Mouse (Mus musculus) embryonic facial prominence, embryonic 10.5 days (tissue): ENCODE data around the gene Tsc22d1. TPM values are rescaled to one million over a fixed set of nuclear protein-coding genes. Genes with fewer than 3 reads are reported as not detected.

Source experiments
- DNase-seq: peaks from one replicate; pipeline ENCODE4 v3.0.0-alpha.2; 2017; ENCODE audit warnings: low spot score
- H3K27ac ChIP-seq: fragments of 300-500 bp; sonication (generic); replicated peaks from 2 replicates; pipeline ENCODE4 v1.5.1; 2016; ENCODE audit warnings: mild to moderate bottlenecking
- H3K27me3 ChIP-seq: fragments of 300-500 bp; sonication (generic); replicated peaks from 2 replicates; pipeline ENCODE4 v1.6.1; 2016; ENCODE audit warnings: low read depth, mild to moderate bottlenecking; ENCODE audit not compliant: poor library complexity, severe bottlenecking
- H3K36me3 ChIP-seq: fragments of 300-500 bp; sonication (generic); replicated peaks from 2 replicates; pipeline ENCODE4 v1.6.1; 2016; ENCODE audit warnings: mild to moderate bottlenecking, moderate library complexity
- H3K4me1 ChIP-seq: fragments of 300-500 bp; sonication (generic); 2 replicates; pipeline ENCODE4 v1.6.1; 2016
- H3K4me3 ChIP-seq: fragments of 300-500 bp; sonication (generic); 2 replicates; pipeline ENCODE4 v1.5.1; 2016; ENCODE audit warnings: mild to moderate bottlenecking, moderate library complexity
- H3K9me3 ChIP-seq: fragments of 300-500 bp; sonication (generic); 2 replicates; pipeline ENCODE4 v1.6.1; 2016; ENCODE audit warnings: mild to moderate bottlenecking
- WGBS: fragments of 180-500 bp; shearing (Covaris S2); methylation state at CpG from one replicate; pipeline ENCODE4 v1.1.7; 2016; 5-methylcytosine and 5-hydroxymethylcytosine counted together
- polyA plus RNA-seq: library from polyadenylated mRNA; unstranded; fragments of >200 nt; fragmentation: Nextera tagmentation; extraction: Ambion mirVana; gene quantifications from 2 replicates; pipeline ENCODE4 v1.2.1, GENCODE M21; 2016

The Tsc22d1 gene
- polyA plus RNA-seq, 1 experiment from 2014 or later, result 325 TPM

GRCm38 (mm10) chr14:76498210-76498609, 83.4 kb downstream of the Tsc22d1 start:
- peaks cover 14% of the 10 kb centered on the region for H3K36me3 ChIP-seq
- H3K27ac ChIP-seq, result no peak overlapping the region
- 70% methylated on average over 7 of the region's 7 CpGs for WGBS

GRCm38 (mm10) chr14:76499492-76499891, 84.7 kb downstream of the Tsc22d1 start:
- Histone ChIP-seq H3K36me3 (peaks cover 1% of the 10 kb centered on the region; the same call in 1 of the 2 replicates), H3K4me1 (peaks cover 43% of the 10 kb centered on the region), H3K4me3 (no peak overlapping the region), H3K27me3 (no peaks in the 10 kb centered on the region), H3K27ac (no peak overlapping the region), H3K9me3 (no peaks in the 10 kb centered on the region)
- 85% methylated on average over 6 of the region's 6 CpGs for WGBS
- no peak for DNase-seq

More at GRCm38 (mm10) chr14:76498210-76498609, 83.4 kb downstream of the Tsc22d1 start:
- no peak overlapping the region for H3K4me3 ChIP-seq
- no peaks in the 10 kb centered on the region for H3K27me3 ChIP-seq
- peaks cover 39% of the 10 kb centered on the region for H3K4me1 ChIP-seq
- H3K9me3 ChIP-seq, result no peaks in the 10 kb centered on the region
- DNase-seq, result no peak

DNA sequence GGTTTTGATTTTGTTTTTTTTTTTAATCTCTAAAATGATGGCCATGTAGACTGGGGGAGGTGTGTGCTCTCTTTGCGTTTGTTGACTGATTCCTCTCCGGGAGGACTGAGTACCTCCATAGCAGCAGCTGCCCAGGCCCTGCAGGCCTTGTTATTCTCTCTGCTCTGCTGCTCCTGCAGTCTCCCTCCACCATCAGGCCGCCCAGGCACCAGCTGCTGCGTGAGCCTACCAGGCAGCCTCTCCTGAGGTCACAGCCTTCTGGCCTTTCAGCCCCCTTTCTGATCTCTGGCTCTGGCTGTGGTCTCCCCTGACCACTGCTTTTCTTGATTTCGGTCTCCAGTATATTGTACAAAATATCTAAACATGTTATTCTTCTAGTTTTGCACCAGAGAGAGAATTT, 85.3 kb downstream of the Tsc22d1 start:
- H3K9me3 ChIP-seq, result no peaks in the 10 kb centered on the region
- H3K4me1 ChIP-seq, result peaks cover 37% of the 10 kb centered on the region
- WGBS, result 23% methylated on average over 5 of the region's 5 CpGs
- H3K36me3 ChIP-seq, result no peaks in the 10 kb centered on the region
- DNase-seq, result peak; percentile 44
- H3K27me3 ChIP-seq, result no peaks in the 10 kb centered on the region
- H3K27ac ChIP-seq, result peak overlapping the region; percentile 57; the same call in 1 of the 2 replicates
- H3K4me3 ChIP-seq, result no peak overlapping the region

GRCm38 (mm10) chr14:76503231-76503851, 88.6 kb downstream of the Tsc22d1 start:
- Histone ChIP-seq H3K36me3 (peaks cover 22% of the 10 kb centered on the region), H3K4me3 (peak overlapping the region; percentile 86), H3K27ac (peak overlapping the region; percentile 100), H3K4me1 (peaks cover 43% of the 10 kb centered on the region), H3K9me3 (no peaks in the 10 kb centered on the region), H3K27me3 (no peaks in the 10 kb centered on the region)
- 9% methylated on average over 13 of the region's 13 CpGs for WGBS
- no peak for DNase-seq

DNA sequence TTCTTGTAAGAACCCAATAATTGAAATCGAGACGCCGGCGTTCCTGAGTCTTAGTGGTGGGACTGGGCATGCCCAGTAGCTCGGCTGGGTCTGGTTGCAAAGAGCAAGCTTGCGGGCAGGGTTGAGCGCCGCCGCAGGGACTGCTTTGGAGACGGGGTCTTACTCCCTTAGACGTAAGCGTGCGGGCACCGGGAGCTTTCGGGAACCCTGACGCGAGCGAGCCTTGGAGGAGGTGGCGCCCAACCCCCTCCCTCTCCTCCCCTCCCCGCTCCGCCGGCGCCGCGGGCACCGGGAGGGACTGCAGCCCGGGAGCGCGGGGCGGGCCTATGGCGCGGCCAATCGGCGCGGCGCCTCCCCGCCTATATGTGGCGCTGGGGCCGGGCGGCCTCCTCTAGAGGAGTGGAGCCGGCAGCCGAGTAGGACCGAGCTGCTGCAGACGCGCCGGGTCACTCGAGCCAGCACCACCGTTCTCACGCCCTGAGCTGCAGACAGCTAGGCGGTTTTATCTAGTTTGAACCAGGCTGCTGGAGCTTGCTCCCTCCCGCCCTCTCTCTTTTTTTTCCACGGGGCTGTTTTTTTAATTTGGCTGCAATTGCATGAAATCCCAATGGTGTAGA, 89.5 kb downstream of the Tsc22d1 start:
- Histone ChIP-seq H3K4me1 (peaks cover 42% of the 10 kb centered on the region), H3K27ac (peak overlapping the region; percentile 100), H3K36me3 (peaks cover 26% of the 10 kb centered on the region), H3K4me3 (peak overlapping the region; percentile 86), H3K27me3 (no peaks in the 10 kb centered on the region), H3K9me3 (no peaks in the 10 kb centered on the region)
- under 1% methylated on average over 52 of the region's 52 CpGs for WGBS
- peak; percentile 96 for DNase-seq

DNA sequence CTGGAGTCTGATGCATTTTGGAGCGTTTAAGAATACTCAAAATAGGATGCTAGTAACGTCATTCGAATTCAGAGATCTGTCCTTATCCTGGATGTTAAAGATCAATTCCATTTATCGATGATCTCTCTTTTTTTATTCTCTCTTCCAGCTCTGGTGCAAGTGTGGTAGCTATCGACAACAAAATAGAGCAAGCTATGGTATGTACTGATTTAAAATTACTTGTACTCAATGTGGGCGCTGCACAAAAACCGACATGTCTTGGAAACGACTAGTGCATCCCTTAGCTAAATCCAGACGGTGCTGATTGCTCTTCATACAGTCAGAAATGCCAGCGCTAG, 90.3 kb downstream of the Tsc22d1 start:
- H3K4me1 ChIP-seq, result peaks cover 35% of the 10 kb centered on the region
- peaks cover 35% of the 10 kb centered on the region for H3K36me3 ChIP-seq
- peak overlapping the region; percentile 86 for H3K4me3 ChIP-seq
- H3K9me3 ChIP-seq, result no peaks in the 10 kb centered on the region; the same call in 1 of the 2 replicates
- 1% methylated on average over 10 of the region's 10 CpGs for WGBS
- H3K27me3 ChIP-seq, result no peaks in the 10 kb centered on the region
- DNase-seq, result no peak
- H3K27ac ChIP-seq, result peak overlapping the region; percentile 100

DNA sequence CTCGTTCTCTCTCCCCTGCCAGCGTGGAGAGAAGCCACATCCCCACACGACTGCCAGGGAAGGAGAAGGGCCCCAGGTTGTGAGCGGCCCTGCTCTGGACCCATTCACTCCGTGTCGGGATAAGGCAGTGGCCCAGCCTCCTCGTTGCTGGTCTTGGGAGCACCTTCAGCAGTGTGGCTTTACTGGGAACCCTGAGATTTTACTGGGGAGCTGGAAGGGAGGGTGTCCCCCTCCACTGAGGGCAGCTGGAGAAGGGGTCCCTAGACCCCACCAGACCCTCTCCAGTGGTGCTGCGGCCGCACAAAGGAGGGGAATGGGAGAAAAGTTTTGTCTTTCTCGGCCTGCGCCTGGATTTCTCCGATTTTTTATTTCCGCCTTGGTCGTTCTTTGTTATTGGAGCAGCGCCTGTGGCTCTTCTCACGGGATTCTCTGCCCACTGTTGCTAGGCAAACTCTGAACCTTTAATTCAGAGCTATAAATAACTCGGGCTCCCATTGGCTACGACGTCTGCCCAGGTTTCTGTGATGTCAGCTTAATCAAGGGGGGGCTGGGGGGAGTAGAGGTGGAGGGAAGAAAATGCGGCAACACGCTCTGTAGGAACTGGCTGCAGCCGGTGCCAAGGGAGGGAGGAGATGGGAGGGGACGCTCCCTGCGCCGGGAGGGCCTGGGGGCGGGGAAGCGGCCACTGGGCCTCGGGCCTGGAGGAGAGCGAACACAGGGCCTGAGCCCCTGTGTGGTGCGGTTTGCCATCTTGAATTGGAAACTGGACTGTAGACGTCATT, 90.9 kb downstream of the Tsc22d1 start:
- peak; percentile 96 for DNase-seq
- under 1% methylated on average over 31 of the region's 31 CpGs for WGBS
- H3K4me3 ChIP-seq, result peak overlapping the region; percentile 86
- peaks cover 30% of the 10 kb centered on the region for H3K4me1 ChIP-seq
- H3K27me3 ChIP-seq, result no peaks in the 10 kb centered on the region
- no peaks in the 10 kb centered on the region; the same call in 1 of the 2 replicates for H3K9me3 ChIP-seq
- peak overlapping the region; percentile 100 for H3K27ac ChIP-seq
- H3K36me3 ChIP-seq, result peaks cover 40% of the 10 kb centered on the region

- peak overlapping the region; percentile 86 for H3K4me3 ChIP-seq
- H3K9me3 ChIP-seq, result no peaks in the 10 kb centered on the region; the same call in 1 of the 2 replicates
- WGBS, result 56% methylated on average over 27 of the region's 27 CpGs
- peaks cover 42% of the 10 kb centered on the region for H3K36me3 ChIP-seq
- peak; percentile 41 for DNase-seq
- peak overlapping the region; percentile 100 for H3K27ac ChIP-seq
- H3K27me3 ChIP-seq, result no peaks in the 10 kb centered on the region
- peaks cover 30% of the 10 kb centered on the region for H3K4me1 ChIP-seq
These were observed 91.9 kb downstream of the Tsc22d1 start for GRCm38 (mm10) chr14:76506425-76507205.

- H3K27ac ChIP-seq, result no peak overlapping the region
- H3K9me3 ChIP-seq, result no peaks in the 10 kb centered on the region; the same call in 1 of the 2 replicates
- H3K36me3 ChIP-seq, result peaks cover 42% of the 10 kb centered on the region
- peaks cover 30% of the 10 kb centered on the region for H3K4me1 ChIP-seq
- peak overlapping the region; percentile 86 for H3K4me3 ChIP-seq
- no peaks in the 10 kb centered on the region for H3K27me3 ChIP-seq
- no peak for DNase-seq
- WGBS, result 92% methylated on average over 7 of the region's 7 CpGs
These were observed 92.6 kb downstream of the Tsc22d1 start for GRCm38 (mm10) chr14:76507357-76507756.

DNA sequence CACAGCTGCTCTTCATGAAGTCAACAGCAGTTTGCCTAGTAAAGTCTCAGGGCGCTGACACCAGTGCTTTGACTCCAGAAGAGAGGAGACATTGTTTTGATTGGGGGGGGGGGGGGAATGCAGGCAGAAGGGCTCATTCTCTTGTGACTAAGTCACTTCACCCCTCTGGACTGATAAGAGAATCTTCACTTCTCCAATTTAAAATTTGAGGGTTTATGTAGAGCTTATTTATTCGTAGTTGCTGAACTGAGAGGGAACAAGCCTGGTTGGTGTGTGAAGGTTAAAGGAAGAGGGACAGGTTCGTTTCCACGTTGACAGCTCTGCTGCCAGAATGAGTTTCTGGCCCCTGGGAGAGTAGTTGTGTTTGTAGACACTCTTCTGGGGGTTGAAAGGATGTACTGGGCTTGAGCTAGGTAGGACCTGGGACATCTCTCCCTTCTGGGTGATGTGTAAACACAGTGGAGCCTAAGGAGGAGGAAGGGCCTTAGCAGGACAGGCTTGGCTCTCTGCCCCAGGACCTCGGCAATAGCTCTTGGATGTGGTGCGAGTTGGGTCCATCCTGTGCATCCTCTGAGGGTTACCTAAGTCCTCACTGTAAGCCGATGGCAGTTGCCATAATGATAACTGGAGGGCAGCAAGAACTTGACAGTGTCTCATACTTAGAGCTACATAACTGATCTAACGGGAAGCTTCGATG, 93.2 kb downstream of the Tsc22d1 start:
- 89% methylated on average over 9 of the region's 9 CpGs for WGBS
- H3K4me3 ChIP-seq, result peak overlapping the region; percentile 86; the same call in 1 of the 2 replicates
- H3K9me3 ChIP-seq, result no peaks in the 10 kb centered on the region; the same call in 1 of the 2 replicates
- peaks cover 33% of the 10 kb centered on the region for H3K4me1 ChIP-seq
- H3K27me3 ChIP-seq, result no peaks in the 10 kb centered on the region
- DNase-seq, result no peak
- H3K36me3 ChIP-seq, result peaks cover 42% of the 10 kb centered on the region
- no peak overlapping the region; the same call in 1 of the 2 replicates for H3K27ac ChIP-seq

DNA sequence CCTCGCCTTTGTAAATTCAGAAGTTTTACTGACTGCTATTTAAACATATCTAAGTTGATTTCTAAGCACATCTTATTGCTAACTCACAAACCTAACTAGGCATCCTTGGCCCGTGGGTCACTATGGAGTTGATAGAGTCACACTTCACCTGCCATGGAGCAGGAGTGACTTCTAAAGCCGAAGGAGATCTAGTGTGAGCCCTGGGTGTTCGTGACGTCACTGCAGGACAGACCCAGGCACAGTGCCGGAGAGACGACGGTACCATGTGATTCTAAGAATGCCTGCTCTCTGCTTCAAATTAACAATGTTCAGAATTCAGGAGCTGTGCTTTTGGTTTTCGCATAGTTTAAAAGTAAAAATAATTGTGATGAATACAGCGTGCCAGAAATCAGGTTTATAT, 93.9 kb downstream of the Tsc22d1 start:
- Histone ChIP-seq H3K27ac (no peak overlapping the region), H3K27me3 (no peaks in the 10 kb centered on the region), H3K4me3 (no peak overlapping the region), H3K4me1 (peaks cover 36% of the 10 kb centered on the region), H3K36me3 (peaks cover 42% of the 10 kb centered on the region), H3K9me3 (no peaks in the 10 kb centered on the region; the same call in 1 of the 2 replicates)
- WGBS, result 81% methylated on average over 10 of the region's 10 CpGs
- no peak for DNase-seq
